Mouse (Mus musculus): ENCODE data around the gene Kif6.

GRCm38 (mm10) chr17:49652357-49652756, 37.4 kb downstream of the Kif6 start:
- no peak for TF ChIP-seq POLR2A (IDR thresholded peaks at IDR 0.05; ENCODE audit: low read depth, low read length)
- TF ChIP-seq CTCF (IDR thresholded peaks at IDR 0.05; ENCODE audit: extremely low read depth, insufficient read length, insufficient replicate concordance, low read depth, low read length): no peak
